Mouse (Mus musculus): Measurements from ENCODE around the gene Trit1. TPM values are rescaled to one million over a fixed set of nuclear protein-coding genes. Genes with fewer than 3 reads are reported as not detected.
"Not testable (repeated sequence)": the region's sequence is repeated elsewhere in the genome, so short reads cannot be mapped to it uniquely, and the experiment has no call there.

Trit1 gene
- polyA plus RNA-seq, 2 experiments from 2014 or later, result 16.0 to 21.2 TPM

GRCm38 (mm10) chr4:122998537-122999262 lies 17.7 kb upstream of the Trit1 start:
- no peak for ATAC-seq

DNA sequence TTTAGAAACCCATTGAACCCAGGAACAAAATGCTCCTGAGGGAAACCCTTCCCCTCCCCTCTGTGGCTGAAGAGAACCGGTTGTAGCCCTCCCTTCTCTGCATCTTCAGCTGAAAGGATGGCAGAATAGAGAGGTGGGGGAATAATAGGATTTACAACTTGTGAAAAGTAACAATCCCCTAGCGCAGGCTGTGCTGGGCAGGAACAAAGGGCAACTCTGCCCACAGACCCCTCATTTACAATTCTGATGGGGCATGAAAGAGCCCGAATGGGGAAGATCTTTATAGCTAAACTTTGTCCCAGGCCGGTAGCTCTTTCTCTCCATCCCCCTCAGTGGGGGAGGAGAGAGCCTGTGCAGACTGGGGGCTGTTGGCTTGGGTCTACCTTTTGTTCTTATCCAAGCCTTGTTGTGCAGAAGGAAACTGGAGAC lies 17.1 kb upstream of the Trit1 start:
- no peak for ATAC-seq

DNA sequence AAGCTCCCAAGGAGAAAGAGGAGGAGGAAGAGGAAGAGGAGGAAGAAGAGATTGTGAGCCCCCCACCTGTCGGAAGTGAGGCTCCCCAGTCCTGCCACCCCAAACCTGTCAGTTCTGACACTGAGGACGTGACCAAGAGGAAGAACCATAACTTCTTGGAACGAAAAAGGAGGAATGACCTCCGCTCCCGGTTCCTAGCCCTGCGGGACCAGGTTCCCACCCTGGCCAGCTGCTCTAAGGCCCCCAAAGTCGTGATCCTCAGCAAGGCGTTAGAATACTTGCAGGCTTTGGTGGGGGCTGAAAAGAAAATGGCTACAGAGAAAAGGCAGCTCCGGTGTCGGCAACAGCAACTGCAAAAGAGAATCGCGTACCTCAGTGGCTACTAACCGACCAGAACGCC lies 16.3 kb upstream of the Trit1 start:
- no peak for ATAC-seq

- no peak for ATAC-seq
Measured at GRCm38 (mm10) chr4:123000617-123001342, 15.6 kb upstream of the Trit1 start.

GRCm38 (mm10) chr4:123005054-123005966 lies 11.1 kb upstream of the Trit1 start:
- ATAC-seq, result no peak

DNA sequence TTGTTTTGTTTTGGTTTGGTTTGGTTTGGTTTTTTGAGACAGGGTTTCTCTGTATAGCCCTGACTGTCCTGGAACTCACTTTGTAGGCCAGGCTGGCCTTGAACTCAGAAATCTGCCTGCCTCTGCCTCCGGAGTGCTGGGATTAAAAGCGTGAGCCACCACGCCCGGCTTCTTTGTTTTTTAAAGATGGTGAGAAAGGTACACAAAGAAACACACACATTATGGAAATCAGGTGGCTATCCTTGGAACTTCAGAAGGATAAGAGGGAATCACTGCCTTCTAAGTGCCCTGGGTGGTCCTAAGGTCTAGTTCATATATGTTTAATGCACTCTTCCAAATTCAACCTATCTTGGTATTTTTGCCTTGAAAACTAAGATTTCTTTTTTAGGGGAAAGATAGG lies 3.9 kb upstream of the Trit1 start:
- not testable (repeated sequence) for ATAC-seq

DNA sequence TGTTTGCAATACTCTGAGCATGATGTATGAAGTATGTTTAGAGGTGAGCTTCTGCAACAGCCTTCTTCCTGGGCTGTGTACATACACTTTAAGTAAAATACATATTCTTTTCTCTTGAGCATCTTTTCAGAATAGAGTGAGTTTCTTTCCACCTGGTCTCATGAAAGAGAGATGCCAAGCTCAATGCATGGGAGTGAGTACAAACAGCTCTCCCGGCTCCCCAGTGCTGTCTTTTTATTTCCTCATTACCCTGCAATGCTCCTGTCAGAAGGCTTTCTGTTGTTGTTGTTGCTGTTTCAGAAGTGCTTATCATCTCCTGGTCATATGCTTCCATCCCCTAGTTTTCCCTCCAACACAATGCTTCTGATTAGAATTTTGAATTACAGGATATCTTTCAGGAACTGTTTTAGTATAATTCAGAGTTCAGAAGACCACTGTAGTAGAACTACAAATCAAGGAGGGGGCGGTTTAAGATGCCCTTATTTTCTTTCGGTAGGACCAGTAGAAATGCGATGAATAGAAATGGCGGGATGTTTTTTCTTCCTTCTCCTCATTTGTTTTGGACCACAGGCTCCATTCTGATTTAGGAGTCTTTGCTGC lies 3.0 kb upstream of the Trit1 start:
- no peak for ATAC-seq

DNA sequence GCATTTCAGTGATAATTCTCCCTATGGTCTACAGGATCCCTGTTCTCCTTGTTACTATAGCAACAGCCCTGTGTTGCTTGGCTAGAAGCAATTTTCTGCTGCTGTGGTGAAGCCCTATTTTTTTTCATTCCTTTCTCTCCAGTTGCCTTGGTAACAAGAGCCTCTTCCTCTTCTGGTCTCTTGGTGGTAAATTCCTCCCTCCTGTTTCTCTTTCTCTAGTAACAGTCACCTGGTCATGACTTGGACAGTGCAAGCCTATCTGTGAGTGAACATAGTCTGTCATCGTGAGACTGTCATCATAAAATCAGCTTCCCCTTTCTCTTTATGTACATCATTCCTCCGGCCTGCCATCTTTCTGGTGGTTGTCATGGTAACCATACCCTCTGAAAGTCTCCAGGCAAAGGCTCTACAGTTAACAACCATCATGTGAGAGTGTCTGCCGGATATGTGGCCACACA lies 2.4 kb upstream of the Trit1 start:
- no peak for ATAC-seq

- ATAC-seq, result no peak
Measured at GRCm38 (mm10) chr4:123014501-123015282, 1.7 kb upstream of the Trit1 start.

GRCm38 (mm10) chr4:123021591-123021990 lies 5.2 kb downstream of the Trit1 start:
- no peak for ATAC-seq

DNA sequence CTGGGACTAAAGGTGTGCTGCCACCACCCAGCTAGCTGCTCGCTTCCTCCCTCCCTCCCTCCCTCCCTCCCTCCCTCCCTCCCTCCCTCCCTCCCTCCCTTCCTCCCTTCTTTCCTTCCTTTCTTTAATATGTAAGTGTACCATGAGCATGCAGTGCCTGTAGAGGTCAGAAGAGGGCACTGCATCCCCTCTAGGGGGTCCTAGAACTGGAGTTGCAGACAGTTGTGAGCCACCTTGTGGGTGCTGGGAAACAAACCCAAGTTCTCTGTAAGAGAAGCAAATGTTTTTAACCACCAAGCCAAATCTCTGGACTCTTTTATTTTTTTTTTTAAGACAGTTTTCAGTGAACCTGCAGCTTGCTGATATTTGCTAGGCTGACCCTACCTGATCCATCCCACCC lies 6.5 kb downstream of the Trit1 start:
- ATAC-seq, result no peak

DNA sequence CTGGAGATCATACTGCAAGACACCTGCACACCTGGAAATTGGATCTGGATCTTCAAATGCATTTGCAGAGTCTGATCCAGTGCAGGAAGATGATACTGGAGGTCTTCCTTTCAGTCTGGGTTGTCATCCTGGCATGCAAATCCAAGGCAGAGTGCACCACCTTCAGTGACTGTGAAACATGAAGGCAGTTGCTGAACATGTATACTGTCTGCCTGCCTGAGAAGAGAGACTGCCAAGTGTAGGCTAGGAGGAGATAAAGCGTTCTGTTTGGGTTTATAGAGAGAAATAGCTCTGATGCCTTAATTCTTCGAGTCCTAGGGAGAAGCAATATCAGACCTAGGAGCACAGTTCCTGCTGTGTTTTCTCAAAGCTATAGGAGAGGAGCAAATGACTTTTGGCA lies 9.0 kb downstream of the Trit1 start:
- ATAC-seq, result no peak

DNA sequence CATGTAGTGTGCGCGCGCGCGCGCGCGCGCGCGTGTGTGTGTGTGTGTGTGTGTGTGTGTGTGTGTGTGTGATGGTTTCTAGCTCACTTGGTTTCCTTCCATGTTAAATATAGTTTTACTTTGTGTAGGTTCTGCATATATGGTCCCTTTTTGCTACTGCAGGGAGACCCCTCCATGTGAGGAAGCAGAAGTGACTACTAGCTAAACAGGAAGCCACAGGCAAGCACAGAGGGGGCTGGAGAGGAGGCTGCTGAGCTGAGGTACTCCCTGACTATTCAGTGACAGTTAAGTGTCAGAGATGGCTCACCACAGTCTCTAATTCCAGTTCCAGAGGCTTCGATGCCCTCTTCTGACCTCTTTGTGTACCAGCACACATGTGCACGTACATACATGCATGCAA lies 9.8 kb downstream of the Trit1 start:
- ATAC-seq, result no peak

DNA sequence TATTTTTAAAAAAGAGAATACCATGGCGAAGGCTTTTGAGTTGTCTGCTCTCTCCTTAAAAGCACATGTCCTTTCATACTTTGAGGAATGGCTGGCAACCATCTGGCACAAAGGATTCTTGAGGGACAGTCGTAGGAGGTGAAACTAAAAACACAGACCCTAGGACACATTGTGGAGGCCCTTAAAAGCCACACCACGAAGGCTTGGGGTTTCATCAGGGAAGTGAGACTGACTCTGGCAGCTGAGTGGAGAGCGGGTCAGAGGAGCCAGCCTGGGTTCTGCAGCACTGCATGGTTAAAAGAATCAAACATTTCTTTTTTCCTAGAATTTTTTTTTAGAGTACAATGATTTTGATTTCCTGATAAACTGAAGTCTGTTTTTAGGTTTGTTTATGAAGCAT lies 10.2 kb downstream of the Trit1 start:
- ATAC-seq, result no peak

DNA sequence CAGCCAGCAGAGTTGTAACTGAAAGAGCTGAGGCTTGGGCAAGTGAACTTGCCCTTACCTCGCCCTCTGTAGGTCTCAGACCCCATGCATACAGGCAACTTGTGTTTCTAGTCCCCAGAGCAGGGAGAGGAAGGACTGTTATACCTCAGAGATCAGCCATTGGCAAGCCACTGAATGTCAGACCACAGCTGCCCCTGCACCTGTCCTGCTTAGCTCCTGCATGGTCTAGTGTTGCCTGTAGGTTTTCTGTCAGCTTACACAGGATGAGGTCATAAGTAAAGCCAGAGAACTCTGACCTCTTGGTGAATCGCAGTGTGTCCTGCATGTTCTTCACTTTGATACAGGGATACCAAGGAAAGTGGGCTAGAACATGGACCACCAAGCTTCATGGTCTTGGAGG lies 18.4 kb downstream of the Trit1 start:
- no peak for ATAC-seq

GRCm38 (mm10) chr4:123035636-123036035 lies 19.2 kb downstream of the Trit1 start:
- no peak for ATAC-seq

DNA sequence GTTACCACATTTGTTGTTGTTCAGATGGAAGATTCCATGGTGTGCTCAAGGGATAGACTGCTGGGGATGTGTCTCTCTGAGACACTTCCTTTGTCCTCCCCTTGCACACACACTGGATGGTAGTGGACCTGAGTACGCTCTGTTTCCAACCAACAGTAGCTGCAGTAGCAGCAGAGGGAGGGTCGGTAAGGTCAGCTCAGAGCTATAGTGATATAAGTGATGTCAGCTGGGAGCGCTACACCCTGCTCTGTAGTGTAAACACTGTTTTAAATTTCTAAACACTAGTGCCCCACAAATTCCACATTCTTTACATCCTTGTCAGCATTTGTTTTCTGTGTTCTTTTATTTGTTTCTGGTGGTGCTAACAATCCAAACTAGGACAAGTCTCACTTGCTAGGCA lies 20.3 kb downstream of the Trit1 start:
- ATAC-seq, result no peak

GRCm38 (mm10) chr4:123041131-123041530 lies 24.7 kb downstream of the Trit1 start:
- no peak for ATAC-seq

DNA sequence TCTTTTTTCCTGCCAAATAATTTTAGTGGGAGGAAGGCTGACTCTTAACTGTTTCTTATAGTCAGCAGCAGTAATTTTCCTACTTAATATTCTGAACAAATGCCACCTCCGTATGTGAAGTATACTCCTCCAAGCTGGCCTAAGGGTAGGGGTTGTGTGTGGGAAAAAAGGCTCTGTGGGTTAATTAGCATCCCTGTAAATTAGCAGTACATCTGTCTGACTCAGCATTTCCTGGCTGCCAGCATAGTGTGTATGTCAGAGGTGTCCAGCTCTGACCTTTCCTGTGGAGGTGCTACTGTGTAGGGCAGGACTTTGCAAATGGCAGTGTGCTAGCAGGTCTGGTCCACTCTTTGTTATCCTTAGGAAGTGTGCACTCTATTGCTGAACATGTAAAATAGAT lies 27.5 kb downstream of the Trit1 start:
- no peak for ATAC-seq

DNA sequence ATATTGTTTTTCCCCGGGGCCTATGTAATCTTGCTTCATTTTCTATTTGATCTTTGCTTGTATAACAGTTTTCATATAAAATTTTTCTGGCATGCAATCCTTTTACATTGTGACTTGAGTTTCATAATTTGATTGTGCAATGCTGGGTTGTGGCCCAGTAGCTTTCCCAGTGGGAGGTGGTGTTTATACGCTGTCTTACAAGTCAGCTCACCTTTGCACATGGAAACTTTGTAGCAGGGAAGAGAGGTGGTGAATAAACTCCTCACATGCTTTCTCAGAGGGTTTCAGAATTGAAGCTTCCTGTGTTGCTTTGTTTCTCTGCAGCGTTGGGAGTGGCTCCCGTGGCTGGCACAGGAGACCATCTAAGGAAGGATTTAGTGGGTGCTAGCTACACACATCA lies 28.4 kb downstream of the Trit1 start:
- no peak for ATAC-seq

- ATAC-seq, result no peak
Measured at GRCm38 (mm10) chr4:123046300-123046699, 29.9 kb downstream of the Trit1 start.

DNA sequence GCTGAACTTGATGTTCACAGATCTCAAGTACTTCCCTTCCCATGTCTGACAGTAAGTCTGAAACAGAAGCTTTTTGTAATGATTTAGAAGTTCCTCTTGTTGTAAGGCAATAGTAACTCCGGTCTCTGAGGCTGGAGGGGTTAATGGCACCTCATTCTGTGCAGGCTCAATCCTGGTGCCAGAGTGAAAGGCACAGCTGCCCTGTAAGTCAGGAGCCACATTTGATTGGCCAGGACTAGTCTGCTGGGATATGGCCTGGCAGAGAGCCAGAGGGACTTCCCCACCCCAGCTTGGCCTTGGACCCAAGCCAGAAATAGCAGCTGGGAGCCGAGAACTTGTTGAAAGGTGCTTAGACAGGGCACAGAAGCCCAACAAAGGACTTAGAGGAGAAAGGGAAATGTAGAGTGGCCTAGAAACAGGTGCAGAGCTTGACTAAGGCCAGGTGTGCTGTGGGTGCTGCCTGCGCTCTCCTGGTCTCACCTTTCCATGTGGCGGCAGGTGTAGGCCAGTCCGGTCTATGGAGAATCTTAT lies 34.3 kb downstream of the Trit1 start:
- ATAC-seq, result peak; percentile 70

Data from CD4-positive, CD25-positive, alpha-beta regulatory T cell, adult 4 months (primary cell).